In genomic region chr7:125250970-125251585, GRCm38 (mm10) we compare ENCODE assay signal across 14 mouse cellular contexts.
DNase-seq lines count a peak whose midpoint lies in the region; ATAC-seq and TF ChIP-seq lines count a peak whose summit lies in the region.
"Had no signal": no experiment of that assay in that cellular context is flagged by ENCODE, and none has a peak within 500 bp of the region (broad histone marks: within the 10 kb centered on the region; RNA-seq: fewer than 3 reads in every experiment).

No protein-coding gene starts in this region.

- WGBS in kidney, adult 2 months: 58% methylated on average over 6 of the region's 6 CpGs
- 69% methylated on average over 6 of the region's 6 CpGs for WGBS in kidney, embryonic 15.5 days
- WGBS in limb, embryonic 14.5 days: 41% methylated on average over 6 of the region's 6 CpGs

- no peak overlapping the region for H3K27ac ChIP-seq in kidney, adult 2 months (ENCODE audit: insufficient read depth, low read depth, low read length)
- H3K27ac ChIP-seq in kidney, embryonic 15.5 days: no peak overlapping the region
- no peak overlapping the region for H3K27ac ChIP-seq in limb, embryonic 14.5 days (replicated peaks; ENCODE audit: low read depth, low read length)
- H3K27ac ChIP-seq: liver, embryonic 13.5 days had no signal

- no peaks in the 10 kb centered on the region for H3K4me1 ChIP-seq in kidney, adult 2 months (ENCODE audit: control insufficient read depth, insufficient read depth, low read length)
- 0 out of 2 replicates have a peak, but pooled peaks cover 3% of the 10 kb centered on the region for H3K4me1 ChIP-seq in kidney, embryonic 15.5 days
- peaks cover 8% of the 10 kb centered on the region; the same call in 1 of the 2 replicates for H3K4me1 ChIP-seq in limb, embryonic 14.5 days (ENCODE audit: control insufficient read depth, insufficient read depth, low read length)
- H3K4me1 ChIP-seq: liver, embryonic 13.5 days had no signal

- no peak overlapping the region for H3K4me3 ChIP-seq in kidney, adult 2 months (ENCODE audit: insufficient read depth, low read depth, low read length)
- no peak overlapping the region for H3K4me3 ChIP-seq in kidney, embryonic 15.5 days (replicated peaks)
- no peak overlapping the region for H3K4me3 ChIP-seq in limb, embryonic 14.5 days (replicated peaks; ENCODE audit: low read length)
- H3K4me3 ChIP-seq: liver, embryonic 13.5 days; megakaryocyte, embryonic 14.5 days; myocyte had no signal

- no peaks in the 10 kb centered on the region for H3K27me3 ChIP-seq in kidney, adult 2 months (replicated peaks; ENCODE audit: control insufficient read depth, insufficient read depth, low read length)
- no peaks in the 10 kb centered on the region for H3K27me3 ChIP-seq in kidney, embryonic 15.5 days
- H3K27me3 ChIP-seq in limb, embryonic 14.5 days (ENCODE audit: control insufficient read depth, insufficient read depth, low read length): no peaks in the 10 kb centered on the region
- H3K27me3 ChIP-seq: liver, embryonic 13.5 days; megakaryocyte, embryonic 14.5 days had no signal

- H3K4me2 ChIP-seq in kidney, embryonic 15.5 days: no peak overlapping the region
- H3K4me2 ChIP-seq in limb, embryonic 14.5 days (replicated peaks; ENCODE audit: low read depth, low read length, severe bottlenecking): no peak overlapping the region
- H3K4me2 ChIP-seq: liver, embryonic 13.5 days had no signal

- H3K9me3 ChIP-seq in kidney, embryonic 15.5 days (replicated peaks): no peaks in the 10 kb centered on the region
- H3K9me3 ChIP-seq in limb, embryonic 14.5 days (ENCODE audit: control insufficient read depth, low read length): no peaks in the 10 kb centered on the region
- H3K9me3 ChIP-seq: liver, embryonic 13.5 days; megakaryocyte, embryonic 14.5 days had no signal

- DNase-seq in cerebellum, postnatal 10 days: peak; percentile 68 to 80
- DNase-seq in cerebellum, adult 9-10 months: no peak
- DNase-seq in kidney, adult 2 months: peak; percentile 14
- DNase-seq in lung, postnatal 10 days: peak; percentile 7
- DNase-seq in lung, postnatal 36 days: no peak
- DNase-seq in limb, embryonic 14.5 days (ENCODE audit: low spot score): no peak
- no peak for DNase-seq in frontal cortex, postnatal 36 days (ENCODE audit: low spot score in 2 of 2)
- DNase-seq: adrenal gland, postnatal 25 days; gastrocnemius, postnatal 25 days; liver, embryonic 13.5 days; thymus, adult 2 months had no signal

- no peak overlapping the region for H3K9ac ChIP-seq in kidney, embryonic 15.5 days
- no peak overlapping the region for H3K9ac ChIP-seq in limb, embryonic 14.5 days (ENCODE audit: low read depth, low read length, severe bottlenecking)
- H3K9ac ChIP-seq: liver, embryonic 13.5 days had no signal

- TF ChIP-seq CTCF in kidney, adult 2 months (conservative IDR thresholded peaks at IDR 0.05; ENCODE audit: insufficient read depth, insufficient read length, low read depth, low read length): no peak

- H3K36me3 ChIP-seq in kidney, adult 2 months (ENCODE audit: control insufficient read depth, insufficient read depth, low read length): no peaks in the 10 kb centered on the region
- H3K36me3 ChIP-seq in kidney, embryonic 15.5 days: no peaks in the 10 kb centered on the region
- H3K36me3 ChIP-seq in limb, embryonic 14.5 days (ENCODE audit: control insufficient read depth, insufficient read depth, low read length): no peaks in the 10 kb centered on the region
- H3K36me3 ChIP-seq: liver, embryonic 13.5 days had no signal

- TF ChIP-seq POLR2A in kidney, adult 2 months (IDR thresholded peaks at IDR 0.05; ENCODE audit: low read depth, low read length): no peak
- TF ChIP-seq POLR2A in limb, embryonic 14.5 days (IDR thresholded peaks at IDR 0.05; ENCODE audit: borderline replicate concordance, extremely low read depth, insufficient read depth, insufficient read length): no peak

- no peak for ATAC-seq in kidney, embryonic 15.5 days (replicated peaks; ENCODE audit: low FRiP score)
- peak; percentile 57 for ATAC-seq in limb, embryonic 14.5 days (ENCODE audit: low FRiP score, low read depth)

Comparison
In these comparisons a context has a peak if more than half of its experiments do, and no peak if none do; other contexts are left out.
1. DNase-seq: peak in cerebellum, postnatal 10 days (2 of 2), kidney, adult 2 months (single experiment) and lung, postnatal 10 days (single experiment); none in cerebellum, adult 9-10 months (single experiment), lung, postnatal 36 days (single experiment), limb, embryonic 14.5 days (single experiment) and frontal cortex, postnatal 36 days (0 of 2).